Mouse (Mus musculus) adrenal gland (tissue): ENCODE results near the gene Ubash3b.

Source experiments
- intact Hi-C: fragments of 180-260 bp; cut with DNase I; formaldehyde crosslinking; loops from one replicate; pipeline ENCODE4 v1.15.1; 2025

Gene Ubash3b

DNA sequence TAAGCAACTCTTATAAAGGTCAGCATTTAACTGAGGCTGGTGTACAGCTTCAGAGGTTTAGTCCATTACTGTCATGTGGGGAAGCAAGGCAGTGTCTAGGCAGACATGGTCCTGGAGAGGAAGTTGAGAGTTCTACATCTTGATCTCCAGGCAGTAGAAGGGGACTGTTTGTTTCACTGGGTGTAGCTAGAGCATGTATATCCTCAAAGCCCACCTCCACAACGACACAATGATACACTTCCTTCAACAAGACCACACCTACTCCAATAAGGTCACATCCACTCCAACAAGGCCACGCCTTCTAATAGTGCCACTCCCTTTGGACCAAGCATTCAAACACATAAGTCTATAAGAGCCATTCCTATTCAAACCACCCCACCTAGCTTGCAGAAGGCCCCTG, 7.2 kb upstream of the Ubash3b start:
- intact Hi-C loops, result no loop called here

DNA sequence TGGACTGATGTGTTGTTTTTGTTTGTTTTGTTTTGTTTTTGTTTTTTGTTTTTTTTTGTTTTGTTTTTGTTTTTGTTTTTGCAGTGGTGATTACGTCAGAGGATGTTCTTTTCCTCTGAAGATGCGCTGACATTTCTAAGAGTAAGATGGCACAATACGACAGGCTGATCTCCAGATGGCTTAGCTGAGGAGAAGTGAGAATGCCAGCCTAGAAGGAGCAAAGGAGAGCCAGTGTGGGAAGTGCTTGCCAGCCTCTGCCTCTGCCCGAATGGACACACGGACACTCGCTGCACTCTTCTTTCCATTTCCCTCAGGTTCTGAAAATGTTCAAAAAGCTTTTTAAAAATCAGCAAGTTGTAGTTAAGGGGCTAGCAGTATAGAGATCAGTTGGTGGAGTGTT, 6.7 kb upstream of the Ubash3b start:
- intact Hi-C loops, result no loop called here

DNA sequence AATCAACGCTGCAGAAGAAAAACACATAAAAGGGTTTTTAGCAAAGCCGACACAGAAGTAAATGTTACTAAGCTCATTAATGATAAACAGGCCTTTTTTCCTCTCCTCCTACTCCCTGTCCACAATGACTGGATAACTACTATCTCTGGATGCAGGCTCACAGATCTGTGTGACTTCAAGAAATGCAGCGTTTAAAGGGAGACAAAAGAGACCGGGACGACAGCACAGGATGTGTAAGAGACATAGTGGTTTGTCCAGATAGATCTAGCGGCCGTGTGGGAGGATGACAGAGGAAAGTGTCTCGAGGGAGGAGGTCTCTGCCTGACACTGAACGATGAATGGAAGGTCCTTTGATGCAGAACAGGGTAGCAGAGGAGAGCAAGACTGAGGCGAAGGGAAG, 5.4 kb upstream of the Ubash3b start:
- intact Hi-C loops, result no loop called here

DNA sequence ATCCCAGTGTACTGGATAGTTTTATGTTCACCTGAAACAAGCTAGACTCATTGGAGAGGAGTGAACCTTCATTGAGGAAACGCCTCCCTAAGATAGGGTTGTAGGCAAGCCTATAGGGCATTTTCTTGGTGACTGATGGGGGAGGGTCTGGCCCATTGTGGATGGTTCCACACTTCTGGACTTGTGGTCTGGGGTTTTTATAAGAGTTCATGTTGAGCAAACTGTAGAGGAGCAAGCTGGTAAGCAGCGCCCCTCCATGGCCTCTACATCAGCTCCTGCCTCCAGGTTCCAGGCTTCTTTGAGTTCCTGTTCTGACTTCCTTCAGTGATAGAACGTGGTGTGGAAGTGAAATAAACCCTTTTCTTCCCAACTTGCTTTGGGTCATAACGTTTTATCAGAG, 866 bp upstream of the Ubash3b start:
- intact Hi-C loops, result no loop called here

DNA sequence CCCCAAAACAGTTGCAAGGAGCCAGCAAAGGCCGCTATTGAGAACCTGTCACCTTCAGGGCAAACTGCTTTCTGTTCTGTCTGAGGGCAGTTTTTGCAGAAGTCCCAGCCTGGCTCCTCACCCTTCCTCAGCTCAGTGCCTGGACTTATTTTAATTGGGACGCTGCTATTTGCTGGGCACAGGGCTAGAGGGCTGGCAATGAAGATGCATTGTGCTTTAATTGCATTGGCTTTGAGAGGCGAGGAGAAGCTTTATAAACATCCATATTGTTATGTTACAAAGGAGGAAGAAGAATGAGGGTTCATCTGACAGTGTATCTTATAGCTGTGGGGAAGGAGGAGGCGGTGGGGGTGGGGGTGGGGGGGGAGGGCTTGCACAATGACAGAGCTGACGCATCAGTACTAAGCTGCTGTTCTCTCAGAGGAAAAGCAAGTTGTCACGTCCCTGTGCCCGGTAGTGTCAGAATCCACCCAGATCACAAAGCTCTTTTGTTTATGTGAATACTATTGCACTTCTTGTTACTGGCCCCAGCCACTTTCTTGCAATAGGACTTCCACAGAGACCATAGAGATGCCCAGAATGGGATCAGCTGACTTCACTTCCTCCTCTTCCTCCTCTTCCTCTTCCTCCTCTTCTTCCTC, 841 bp downstream of the Ubash3b start:
- intact Hi-C loops, result no loop called here

DNA sequence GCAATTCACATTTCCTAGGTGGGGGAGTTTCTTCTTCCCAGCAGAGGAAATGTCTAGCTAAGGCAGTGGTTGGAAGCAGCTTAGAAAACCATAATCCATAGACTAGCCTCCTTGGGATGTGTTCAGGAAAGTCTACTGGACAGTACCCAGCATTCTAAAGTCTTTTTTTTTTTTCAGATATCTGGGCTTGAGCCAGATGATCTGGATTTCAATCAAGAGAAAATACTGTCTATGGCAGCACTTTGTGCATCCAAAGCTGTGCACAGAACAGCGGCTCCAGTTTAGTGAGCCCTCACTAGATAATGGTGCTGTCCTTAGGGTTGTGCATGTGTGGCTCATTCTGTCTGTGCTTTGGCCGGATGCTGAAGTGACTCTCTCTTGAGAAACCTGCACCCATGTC, 2.3 kb downstream of the Ubash3b start:
- intact Hi-C loops, result no loop called here

DNA sequence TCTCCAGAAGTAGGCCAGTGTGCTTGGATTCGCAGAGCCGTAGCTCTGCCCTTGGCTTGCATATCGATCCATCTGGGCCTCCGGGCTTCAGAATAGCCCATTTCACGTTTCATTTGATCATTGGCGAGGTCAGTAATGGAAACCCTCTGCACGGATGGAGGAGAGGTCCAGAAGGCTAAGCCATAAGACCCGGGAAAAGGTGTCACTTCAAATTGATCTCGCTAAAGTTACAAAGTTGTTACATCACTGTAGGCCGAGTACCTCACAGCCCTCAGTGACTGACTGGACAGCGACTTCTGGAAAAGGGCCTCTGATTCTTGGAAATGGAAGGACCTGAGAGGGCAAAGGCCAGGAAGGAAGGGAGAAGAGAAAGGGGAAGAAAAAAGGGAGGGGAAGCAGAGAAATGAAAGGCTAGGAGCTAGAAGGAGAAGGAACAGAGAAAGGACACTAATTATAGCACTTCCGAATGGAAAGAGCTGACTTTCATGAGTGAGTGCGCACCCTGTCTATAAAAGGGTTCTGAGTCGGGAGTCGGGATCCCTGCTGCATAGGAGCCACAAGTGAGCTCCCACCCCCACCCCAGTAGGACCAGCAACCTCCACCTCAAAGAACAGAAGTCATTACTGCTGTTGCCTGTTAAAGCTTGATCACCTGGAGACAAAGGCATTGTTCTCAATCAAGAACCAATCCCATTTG, 3.5 kb downstream of the Ubash3b start:
- intact Hi-C loops, result no loop called here

DNA sequence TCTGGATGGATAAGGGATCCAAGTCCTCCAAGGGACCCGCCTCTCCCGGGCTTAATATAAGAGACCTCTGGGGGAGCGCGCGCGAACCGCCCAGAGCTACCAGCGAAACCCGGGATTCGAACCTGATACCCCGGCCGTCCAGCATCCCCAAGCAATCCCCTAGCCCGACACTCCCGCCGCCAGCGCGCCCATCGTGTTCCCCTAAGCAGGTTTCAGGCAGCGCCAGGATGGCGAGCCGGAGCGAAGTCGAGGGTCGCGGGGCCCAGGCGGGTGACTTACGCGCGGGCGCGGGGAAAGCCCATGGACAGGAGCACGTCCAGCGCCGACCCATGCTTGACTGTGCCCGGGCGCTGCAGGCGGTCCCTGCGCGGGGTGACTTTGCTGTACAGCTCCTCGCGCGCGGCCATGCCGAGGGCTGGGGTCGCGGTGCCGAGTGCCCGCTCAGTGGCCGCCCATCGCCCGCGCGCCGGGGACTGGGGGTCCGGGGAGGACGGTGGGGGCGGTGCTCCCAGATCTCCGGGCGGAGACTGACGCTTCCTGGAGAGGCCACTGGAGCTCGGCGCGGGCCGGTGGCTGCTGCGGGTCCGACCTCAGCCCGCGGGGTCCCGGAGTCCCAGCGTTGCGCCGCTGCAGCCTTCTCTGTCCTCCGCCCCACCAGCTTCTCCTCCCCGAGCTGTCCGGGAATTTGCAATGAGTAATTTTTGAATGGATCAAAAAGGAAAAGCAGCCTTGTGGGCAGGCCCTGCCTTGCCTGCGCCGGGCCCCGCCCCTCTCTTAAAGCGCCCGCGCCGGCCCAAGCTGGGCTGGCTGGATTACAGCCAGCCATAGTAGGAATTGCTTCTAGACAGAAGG, 4.3 kb downstream of the Ubash3b start:
- intact Hi-C loops, result no loop called here

DNA sequence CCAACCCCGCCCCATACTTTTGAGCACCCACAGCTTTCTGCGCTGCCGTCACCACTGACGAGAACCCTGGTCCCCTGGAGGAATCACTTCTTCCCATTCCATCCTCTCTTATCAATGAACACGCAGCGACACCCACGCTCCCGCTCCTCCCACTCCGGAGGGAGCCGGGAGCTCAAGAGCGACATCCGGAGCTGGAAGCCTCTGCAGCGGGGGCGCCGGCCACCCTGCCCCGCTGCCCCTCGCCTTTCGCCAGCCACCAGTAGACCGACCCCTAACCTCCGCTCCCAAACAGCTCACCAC, 4.8 kb downstream of the Ubash3b start:
- intact Hi-C loops, result no loop called here

DNA sequence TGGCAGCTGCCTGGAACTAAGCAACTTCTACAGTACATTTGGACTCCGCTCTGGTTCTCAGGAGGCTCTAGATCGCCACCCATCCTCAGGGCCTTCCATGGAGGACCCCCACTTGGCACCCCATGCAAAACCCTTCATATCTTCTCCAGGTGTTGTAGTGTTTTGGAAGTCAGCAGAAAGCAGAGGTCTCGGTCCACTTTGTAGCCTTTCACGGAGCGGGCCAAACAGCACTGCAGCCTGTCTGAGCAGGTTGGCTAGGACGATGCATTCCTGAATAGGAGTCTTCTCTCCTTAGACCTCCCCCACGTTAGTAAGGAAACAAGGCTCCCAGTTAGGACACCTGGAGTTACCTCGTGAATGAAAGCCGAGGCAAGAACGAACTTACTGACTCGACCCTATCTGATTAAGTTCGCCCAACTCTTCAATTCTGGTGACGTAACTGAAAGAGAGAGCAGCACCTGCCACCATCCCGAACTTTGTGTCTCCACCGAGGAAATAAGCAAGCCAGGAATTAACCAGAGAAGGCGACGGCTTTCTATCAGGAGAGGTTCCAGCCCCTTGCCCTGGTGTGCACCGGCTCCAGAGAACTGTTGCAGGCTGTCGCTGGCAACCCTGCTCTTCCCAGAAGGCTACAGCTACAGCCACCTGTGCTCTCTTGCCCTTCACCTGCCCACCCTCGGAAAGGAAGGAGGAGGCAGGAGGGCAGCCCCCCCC, 5.3 kb downstream of the Ubash3b start:
- intact Hi-C loops, result no loop called here

DNA sequence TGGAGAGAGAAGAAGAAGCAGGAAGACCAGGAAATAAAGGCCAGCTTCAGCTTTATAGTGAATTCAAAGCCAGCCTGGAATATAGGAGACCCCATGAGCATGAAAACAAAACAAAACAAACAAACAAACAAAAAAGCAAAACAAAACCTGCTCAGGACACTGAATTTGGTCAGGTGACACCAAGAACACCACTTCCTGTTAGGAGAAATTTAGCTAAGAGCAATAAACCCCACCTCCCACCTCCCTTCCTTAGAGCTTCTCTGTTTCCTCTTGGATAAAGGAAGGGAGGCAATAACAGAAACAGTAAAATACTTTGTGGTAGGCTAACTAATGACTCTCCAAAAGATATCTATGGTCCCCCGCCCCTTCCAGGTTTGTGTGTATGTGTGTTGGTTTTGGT, 7.5 kb downstream of the Ubash3b start:
- intact Hi-C loops, result no loop called here

DNA sequence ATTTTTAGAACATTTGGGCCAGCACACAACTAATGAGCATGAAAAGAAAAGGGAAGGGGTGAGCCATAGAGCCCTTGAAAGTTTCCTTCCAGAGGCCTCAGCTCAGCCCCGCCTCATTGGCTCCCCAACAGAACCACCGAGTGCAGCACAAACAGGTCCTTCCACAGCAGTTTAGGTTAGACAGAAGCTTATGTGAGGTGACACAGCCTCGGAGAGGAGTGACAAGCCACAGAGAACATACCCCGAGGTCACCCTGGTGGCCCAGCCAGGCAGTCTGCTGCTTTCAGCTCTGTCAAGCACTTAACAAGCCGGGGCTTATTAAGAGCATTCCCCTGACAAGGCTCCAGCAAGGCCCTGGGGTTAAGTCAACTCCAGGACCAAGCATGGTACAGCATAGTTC, 8.4 kb downstream of the Ubash3b start:
- intact Hi-C loops, result no loop called here

DNA sequence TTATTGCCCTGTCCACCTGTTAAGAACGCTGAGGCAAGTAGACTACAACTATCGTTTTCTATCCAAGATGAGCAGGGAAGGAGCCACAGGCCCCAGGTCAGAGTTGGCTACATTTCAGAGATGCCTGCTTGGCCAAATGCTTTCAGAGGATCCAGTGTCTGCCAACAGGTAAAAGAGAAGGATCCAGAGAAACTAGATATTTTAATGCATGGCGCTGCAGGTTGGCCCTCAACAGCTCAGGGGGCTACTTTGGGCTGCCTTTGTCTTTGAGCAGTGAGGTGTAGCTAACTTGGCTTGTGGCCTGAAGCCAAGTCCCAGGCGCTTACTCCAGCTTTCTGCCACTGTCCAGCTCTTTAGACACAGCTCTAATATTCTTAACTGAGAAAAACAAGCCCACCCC, 10.0 kb downstream of the Ubash3b start:
- intact Hi-C loops, result no loop called here

DNA sequence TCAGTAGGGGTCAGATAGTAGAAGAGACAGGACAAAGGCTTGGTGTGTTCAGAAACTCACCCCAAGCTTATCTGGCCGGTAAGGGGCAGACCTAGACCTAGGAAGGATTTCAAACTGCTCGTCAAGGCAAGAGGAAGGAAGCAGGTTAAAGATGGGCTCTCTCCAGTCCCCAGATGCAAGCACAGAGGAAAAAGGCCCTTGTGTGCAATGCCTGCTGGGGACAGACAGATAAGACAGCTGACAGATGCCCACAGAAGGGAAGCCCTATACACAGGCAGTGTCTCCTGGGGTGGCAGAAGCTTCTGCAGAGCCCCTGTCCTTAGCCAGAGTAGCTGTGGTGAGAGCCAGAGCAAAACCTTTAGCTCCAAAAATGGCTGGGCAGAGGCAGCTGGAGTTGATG, 11.6 kb downstream of the Ubash3b start:
- intact Hi-C loops, result no loop called here

DNA sequence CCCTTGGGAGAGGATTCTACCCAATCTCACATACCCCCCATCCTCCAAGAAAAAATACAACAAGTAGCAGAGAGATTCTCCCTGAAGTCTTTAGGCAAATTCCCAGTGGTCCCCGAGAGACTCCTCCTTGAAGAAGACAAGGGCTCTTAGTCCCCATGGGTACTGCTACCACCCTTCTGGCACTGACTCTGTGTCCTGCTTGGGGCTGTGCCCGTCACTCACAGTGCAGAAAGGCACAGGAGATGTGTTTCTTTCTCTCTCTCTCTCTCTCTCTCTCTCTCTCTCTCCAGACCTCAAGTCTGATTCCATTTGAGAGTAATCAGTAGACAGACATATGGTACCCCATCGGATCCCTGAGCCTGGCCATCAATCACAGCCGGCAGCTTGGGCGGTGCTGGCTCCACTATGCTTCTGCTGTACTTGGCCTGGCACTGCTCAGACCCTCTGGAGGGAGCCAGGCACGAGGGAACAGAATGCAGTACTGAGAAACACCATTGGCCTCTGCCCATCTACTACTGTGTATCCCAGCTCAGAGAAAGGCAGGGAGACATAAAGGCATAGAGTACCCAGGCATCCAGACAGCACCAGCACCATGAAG, 12.3 kb downstream of the Ubash3b start:
- intact Hi-C loops, result no loop called here

DNA sequence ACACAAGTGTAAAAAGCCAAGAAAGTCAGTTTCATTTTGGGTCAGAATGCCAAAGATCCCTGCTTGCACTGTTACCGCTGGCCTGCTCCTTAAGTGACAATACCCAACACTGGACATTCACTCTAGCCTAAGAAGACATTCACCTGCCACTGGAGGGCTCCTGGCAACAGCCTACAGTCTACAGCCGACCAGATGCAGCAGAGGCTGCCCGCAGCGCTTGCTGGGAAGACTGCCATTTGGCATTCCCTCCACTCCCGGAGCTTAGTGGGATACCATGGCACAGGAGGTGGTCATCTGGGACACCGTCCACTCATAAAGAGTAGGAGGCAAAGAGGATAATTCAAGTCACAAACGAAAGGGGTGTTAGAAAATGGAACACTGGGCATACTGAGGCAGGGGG, 12.9 kb downstream of the Ubash3b start:
- intact Hi-C loops, result no loop called here

DNA sequence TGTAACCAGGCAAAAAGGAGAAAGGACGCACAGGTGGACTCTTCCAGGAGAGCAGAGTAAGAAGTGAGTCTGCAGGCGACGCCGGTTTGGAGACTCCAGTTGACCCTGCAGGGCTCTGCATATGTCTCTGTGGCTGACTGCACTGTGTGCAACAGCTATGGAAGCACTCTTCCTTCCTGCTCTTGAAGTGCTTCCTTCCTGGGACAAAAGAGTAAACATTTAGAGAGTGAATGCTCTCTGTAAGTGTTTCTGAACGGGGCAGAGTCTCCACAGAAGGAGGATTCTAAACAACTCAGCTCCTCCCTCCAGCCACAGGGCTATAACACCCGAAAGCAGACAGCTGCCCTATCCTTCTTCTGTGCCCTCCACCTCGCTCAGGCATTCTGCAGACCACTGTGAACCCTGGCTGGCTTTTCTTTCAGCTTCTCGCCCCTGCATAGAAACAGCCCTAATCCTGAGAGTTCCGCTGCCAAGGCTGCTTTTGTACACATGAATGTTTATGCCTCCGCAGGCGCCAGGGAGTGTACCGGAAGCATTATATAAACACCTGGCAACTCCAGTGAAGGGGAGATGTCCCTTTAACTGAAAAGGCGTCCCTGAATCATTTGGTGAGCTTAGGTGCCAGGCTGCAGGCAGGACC, 14.2 kb downstream of the Ubash3b start:
- intact Hi-C loops, result no loop called here

DNA sequence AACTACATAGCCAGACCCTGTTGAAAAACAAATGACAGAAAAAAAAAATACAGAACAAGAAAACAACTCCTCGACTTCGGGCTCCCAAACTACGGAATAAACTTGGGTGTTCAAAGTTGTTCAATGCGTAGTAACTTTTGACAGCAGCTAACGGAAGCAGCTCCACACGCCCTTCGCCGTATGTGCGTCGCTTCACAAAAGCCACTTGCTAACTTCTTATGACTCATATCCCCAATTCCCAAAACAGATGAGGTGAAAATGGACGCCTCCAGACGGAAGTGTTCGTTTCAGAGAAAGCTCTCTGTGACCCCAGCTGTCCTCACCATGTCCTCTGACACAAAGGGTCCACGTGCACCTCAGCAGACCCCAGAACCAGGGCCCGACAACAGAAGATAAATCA, 17.7 kb downstream of the Ubash3b start:
- intact Hi-C loops, result no loop called here

DNA sequence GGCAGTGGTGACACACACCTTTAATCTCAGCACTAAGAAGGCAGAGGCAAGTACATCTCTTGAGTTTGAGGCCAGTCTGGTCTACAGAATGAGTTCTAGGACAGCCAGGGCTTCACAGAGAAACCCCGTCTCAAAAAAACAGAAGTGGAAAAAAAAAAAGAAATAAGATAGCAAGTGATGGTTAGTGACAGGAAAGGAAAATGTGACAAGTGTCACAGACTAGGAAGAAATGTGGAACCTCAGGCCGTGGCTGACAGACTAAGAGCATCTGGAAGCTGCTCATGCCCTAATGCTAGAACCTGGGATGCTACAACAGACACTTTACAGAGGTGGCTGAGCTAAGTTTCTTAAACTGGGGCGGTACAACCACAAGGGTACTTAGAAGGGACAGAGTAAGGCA, 18.4 kb downstream of the Ubash3b start:
- intact Hi-C loops, result no loop called here

DNA sequence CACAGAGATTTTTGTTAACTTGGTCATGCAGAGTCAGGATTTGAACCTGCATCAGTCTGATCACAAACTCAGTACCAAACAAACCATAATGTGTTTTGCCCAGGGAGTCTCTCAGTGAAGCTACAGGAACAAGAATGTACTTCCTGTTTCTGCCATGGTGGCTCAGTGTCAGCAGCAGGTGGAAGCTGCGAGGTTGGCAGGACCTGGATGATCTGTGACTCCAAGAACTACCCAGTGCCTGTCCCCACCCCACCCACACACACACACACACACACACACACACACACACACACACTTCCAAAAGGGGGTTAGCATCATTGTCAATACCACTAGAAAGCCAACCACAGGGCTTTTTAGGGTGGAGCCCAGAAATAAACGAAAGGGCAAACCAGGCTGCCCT, 20.5 kb downstream of the Ubash3b start:
- intact Hi-C loops, result no loop called here
